Mouse (Mus musculus) heart, postnatal 14 days (tissue): ENCODE data around the gene Mapk3. TPM values are rescaled to one million over a fixed set of nuclear protein-coding genes. Genes with fewer than 3 reads are reported as not detected.

ENCODE experiments used
- DNase-seq, 2 experiments: peaks; one replicate each; pipeline ENCODE4 v3.0.0; 2021 to 2022
- intact Hi-C: fragments of 180-260 bp; cut with DNase I; formaldehyde crosslinking; loops from one replicate; pipeline ENCODE4 v1.15.1; 2025
- total RNA-seq, 2 experiments: library from RNA; stranded (reverse); gene quantifications; 2 replicates each; pipeline ENCODE4 v1.2.3; 2021

Gene Mapk3
- total RNA-seq, 2 experiments from 2014 or later: 69.8 to 77.4 TPM

- peak in 1 of 2 experiments; percentile 53 for DNase-seq
- intact Hi-C loops: loop anchor here (10.0 kb wide), 2 partner anchors 546 to 676 kb away; partner anchors contain the start of genes Fbrs and Zfp768
These were observed 39.0 kb downstream of the Mapk3 start for GRCm38 (mm10) chr7:126798127-126799049.

GRCm38 (mm10) chr7:126799050-126799467 lies 39.7 kb downstream of the Mapk3 start:
- intact Hi-C loops: loop anchor here (10.0 kb wide), 2 partner anchors 546 to 676 kb away; partner anchors contain the start of genes Fbrs and Zfp768

GRCm38 (mm10) chr7:126799468-126800268 lies 40.3 kb downstream of the Mapk3 start:
- intact Hi-C loops: loop anchor here (10.0 kb wide), 2 partner anchors 545 to 675 kb away; partner anchors contain the start of genes Fbrs and Zfp768
- DNase-seq: peak in 1 of 2 experiments; percentile 52

More at GRCm38 (mm10) chr7:126799050-126799467, 39.7 kb downstream of the Mapk3 start:
- DNase-seq: peak; percentile 96 to 97

DNA sequence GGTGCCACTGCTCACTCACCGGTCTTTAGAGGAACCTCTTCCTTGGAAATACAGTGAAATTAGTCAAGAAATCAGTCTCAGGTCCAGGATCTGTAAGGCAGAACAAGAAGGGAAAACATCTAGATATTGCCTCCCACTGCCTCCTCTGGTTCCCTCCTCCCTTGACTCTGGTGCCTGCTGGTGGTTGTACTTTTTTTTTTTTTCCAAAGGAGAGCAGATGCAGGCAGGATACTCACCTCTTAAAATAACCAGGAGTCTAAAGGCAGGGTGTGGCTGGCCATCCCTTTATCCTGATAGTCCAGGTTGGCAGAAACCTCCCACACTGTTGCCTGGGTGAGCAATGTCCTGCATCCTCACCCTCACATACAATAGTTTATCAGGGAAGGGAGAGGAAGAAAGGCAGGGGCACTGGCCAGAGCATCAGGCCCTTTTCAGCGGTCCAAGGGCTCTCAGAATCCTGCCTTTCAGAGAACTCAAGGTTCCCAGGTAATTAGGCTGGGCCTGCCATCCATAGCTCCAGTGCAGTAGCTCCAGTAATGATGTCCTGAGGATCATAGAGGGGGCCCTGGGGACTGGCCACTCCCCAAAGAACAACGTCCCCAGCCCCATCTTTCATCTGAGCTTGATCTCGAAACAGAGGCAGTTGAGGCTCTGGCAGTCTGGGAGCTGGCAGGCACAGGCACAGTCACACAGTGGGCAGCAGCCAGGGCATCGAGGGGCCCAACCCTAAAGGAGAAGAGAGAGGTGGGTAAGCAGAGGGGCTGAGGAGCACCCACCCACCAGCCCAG lies 41.1 kb downstream of the Mapk3 start:
- DNase-seq: no peak
- intact Hi-C loops: no loop called here

DNA sequence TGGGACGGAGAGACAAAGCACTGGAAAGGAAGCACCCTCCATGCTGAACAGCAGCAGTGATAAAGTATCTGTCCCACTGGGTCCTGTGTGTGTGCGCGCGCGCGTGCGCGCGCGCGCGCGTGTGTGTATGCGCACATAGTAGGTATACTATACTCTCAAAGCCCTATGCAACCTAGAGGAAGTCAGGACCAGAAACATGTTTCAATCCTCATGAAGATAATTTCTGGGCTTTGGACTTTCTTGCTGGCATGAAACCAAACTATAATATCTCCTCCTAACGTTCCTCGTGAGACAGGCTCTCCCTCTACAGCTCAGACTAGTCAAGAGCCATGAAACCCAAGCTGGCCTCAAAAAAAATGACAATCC lies 41.6 kb downstream of the Mapk3 start:
- intact Hi-C loops: no loop called here
- no peak for DNase-seq

DNA sequence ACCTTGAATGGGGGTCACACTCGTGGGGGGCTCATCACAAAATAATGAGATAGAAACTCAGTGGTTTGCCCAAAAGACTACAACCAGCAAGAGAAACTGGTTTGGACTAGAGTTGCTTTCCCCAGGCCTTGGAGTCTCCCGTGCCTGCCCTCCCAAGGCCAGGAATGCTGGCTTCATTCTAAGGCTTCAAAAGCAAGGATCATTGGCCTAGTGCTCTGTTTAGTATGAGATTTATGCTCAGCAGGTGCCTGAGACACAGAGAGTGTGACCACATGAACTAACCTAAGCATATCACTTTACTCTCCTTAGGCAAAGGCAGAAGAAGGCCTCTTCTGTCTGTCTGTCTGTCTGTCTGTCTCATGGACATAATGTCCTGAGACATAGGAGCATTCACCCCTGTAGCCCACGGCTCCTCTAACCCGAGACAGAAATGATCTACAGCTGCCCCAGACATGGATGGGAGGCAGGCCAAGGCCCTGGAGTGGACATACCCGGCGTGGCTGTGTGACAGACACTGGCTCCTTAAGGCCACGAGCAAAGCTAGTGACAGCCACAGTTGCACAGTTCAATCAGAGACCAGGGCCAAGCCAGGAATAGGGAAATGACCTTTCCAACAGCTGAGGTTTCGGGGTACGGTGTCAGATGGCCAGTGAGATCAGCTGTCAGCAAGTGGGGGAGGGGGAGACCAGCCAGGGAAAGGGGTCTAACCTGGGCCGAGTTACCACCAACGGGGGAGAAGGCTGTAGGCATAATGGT lies 42.9 kb downstream of the Mapk3 start:
- DNase-seq: no peak
- intact Hi-C loops: no loop called here

- no peak for DNase-seq
- intact Hi-C loops: no loop called here
These were observed 43.8 kb downstream of the Mapk3 start for GRCm38 (mm10) chr7:126803181-126803580.

DNA sequence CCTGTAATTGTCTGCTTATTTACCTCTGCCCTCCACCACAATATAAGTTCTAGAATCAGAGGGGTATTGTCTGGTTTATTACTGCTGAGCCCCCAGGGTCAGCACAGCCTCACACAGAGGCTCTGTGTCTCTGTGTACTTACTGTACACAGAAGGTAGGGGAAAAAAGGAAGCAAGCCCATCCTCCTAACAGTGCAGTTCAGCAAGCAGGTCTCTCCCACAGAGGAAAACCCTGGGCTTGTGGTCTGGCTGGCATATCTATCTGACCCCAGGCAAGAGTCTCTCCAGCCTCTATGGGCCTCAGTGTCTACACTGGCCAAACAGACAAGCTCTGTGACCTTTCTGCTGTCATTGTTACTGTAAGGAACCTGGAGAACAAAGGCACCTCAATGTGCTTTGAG lies 44.4 kb downstream of the Mapk3 start:
- intact Hi-C loops: no loop called here
- DNase-seq: no peak

DNA sequence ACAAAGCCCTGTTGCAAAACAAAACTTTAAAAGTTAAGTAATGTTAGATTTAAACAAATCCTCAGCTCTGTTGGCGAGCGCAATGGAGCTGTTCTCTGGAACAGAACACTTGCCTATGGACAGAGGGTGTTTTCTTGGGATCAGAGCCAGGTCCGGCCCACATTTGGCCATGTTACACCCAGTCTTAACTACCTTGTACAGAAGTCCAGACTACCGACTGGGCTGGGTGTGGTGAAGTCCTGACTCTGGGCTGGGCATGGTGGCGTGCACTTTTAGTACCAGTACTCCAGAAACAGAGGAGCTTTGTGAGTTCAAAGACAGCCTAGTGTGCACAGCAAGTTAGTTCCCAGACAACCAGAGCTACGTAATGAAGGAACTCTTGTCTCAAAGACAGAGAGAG lies 47.6 kb downstream of the Mapk3 start:
- intact Hi-C loops: no loop called here
- no peak for DNase-seq

- intact Hi-C loops: no loop called here
- no peak for DNase-seq
These were observed 48.0 kb downstream of the Mapk3 start for GRCm38 (mm10) chr7:126807405-126807804.

DNA sequence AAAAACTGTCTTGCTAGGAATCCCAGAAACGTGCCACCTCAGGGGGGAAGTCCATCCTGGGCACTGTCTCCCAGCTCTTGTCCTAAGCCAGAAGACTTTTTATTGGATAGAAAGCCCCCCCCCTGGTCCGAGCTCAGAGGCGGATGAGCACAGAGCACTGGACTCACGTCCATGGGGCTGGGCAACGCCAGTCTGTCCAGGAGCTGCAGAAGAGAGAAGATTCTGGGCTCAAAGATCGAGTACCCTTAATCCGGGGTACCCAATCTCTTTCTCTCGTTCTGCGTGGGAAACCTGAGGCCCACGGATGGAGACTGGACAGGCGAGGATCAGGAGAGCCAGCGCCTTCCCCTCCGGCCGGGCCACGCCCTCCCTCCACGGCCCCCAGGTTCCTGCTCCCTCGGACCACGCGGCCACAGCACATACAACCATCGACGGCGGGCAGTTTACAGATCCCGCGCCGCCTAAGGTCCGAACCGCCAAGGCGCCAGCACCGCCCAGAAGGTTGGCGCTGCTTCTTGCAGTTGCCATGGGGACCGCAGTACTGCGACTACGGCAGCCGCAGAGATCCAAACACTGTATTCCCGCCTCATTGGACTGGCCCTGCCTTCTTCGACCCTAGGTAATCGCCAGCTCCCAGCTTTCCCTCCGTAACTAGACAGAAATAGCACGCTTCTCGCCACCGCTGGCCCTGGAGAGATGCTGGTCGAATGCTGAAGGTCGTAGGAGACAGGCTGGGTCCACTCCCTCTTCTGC lies 49.5 kb downstream of the Mapk3 start:
- intact Hi-C loops: no loop called here
- DNase-seq: peak; percentile 85 to 90

GRCm38 (mm10) chr7:126809723-126810369 lies 50.4 kb downstream of the Mapk3 start:
- intact Hi-C loops: no loop called here
- no peak for DNase-seq

Other genes starting within 250 kb of the Mapk3 start
- 100 to 1,000 TPM; 138 to 140 TPM for gene Eif3c, start 193.2 kb upstream of the Mapk3 start, total RNA-seq
- 1 to 10 TPM in 1 of 2 experiments, under 1 TPM in 1; 0.65 to 1.7 TPM for gene Apobr, start 174.7 kb upstream of the Mapk3 start, total RNA-seq
- 10 to 100 TPM; 13.2 to 13.3 TPM for gene Cln3, start 173.8 kb upstream of the Mapk3 start, total RNA-seq
- gene Il27, start 164.7 kb upstream of the Mapk3 start, total RNA-seq: not detected
- 1 to 10 TPM; 8.7 to 9.2 TPM for gene Nupr1, start 128.7 kb upstream of the Mapk3 start, total RNA-seq
- gene Sgf29, start 110.3 kb upstream of the Mapk3 start, total RNA-seq: 10 to 100 TPM; 24.6 to 28.6 TPM
- gene Sult1a1, start 83.2 kb upstream of the Mapk3 start, total RNA-seq: 10 to 100 TPM; 38.6 to 43.2 TPM
- 10 to 100 TPM; 49.2 to 51.2 TPM for gene Bola2, start 64.2 kb upstream of the Mapk3 start, total RNA-seq
- 1 to 10 TPM; 5.7 to 7.7 TPM for gene Slx1b, start 63.8 kb upstream of the Mapk3 start, total RNA-seq
- gene Coro1a, start 51.8 kb upstream of the Mapk3 start, total RNA-seq: 10 to 100 TPM in 1 of 2 experiments, 1 to 10 TPM in 1; 8.8 to 28.1 TPM
- gene Gdpd3, start 6.7 kb downstream of the Mapk3 start, total RNA-seq: 1 to 10 TPM; 3.1 to 3.8 TPM
- gene Ypel3, start 17.4 kb downstream of the Mapk3 start, total RNA-seq: 10 to 100 TPM; 62.9 to 77.1 TPM
- gene Tbx6, start 21.9 kb downstream of the Mapk3 start, total RNA-seq: under 1 TPM; 0.44 to 0.62 TPM
- 10 to 100 TPM; 38.8 to 49.6 TPM for gene Ppp4c, start 32.9 kb downstream of the Mapk3 start, total RNA-seq
- gene Fam57b, start 38.1 kb downstream of the Mapk3 start, total RNA-seq: 10 to 100 TPM; 12.9 to 13.7 TPM
- not detected for gene 4930451I11Rik, start 72.0 kb downstream of the Mapk3 start, total RNA-seq
- not detected for gene Doc2a, start 87.8 kb downstream of the Mapk3 start, total RNA-seq
- 1 to 10 TPM; 5.4 to 7.4 TPM for gene Hirip3, start 102.4 kb downstream of the Mapk3 start, total RNA-seq
- 10 to 100 TPM; 21.2 to 21.4 TPM for gene Ino80e, start 102.8 kb downstream of the Mapk3 start, total RNA-seq
- 10 to 100 TPM; 61.4 to 61.7 TPM for gene Taok2, start 125.1 kb downstream of the Mapk3 start, total RNA-seq
- gene Tmem219, start 163.3 kb downstream of the Mapk3 start, total RNA-seq: 10 to 100 TPM; 10.9 to 13.0 TPM
- 1 to 10 TPM; 6.9 to 7.6 TPM for gene Kctd13, start 169.3 kb downstream of the Mapk3 start, total RNA-seq
- gene Asphd1, start 190.0 kb downstream of the Mapk3 start, total RNA-seq: under 1 TPM in 1 of 2 experiments, not detected in 1; 0.60 TPM
- 10 to 100 TPM; 14.2 to 17.2 TPM for gene Sez6l2, start 191.0 kb downstream of the Mapk3 start, total RNA-seq
- 10 to 100 TPM; 63.3 to 66.1 TPM for gene Cdipt, start 216.3 kb downstream of the Mapk3 start, total RNA-seq
- under 1 TPM; 0.45 to 0.59 TPM for gene Cdiptos, start 216.5 kb downstream of the Mapk3 start, total RNA-seq